Mouse (Mus musculus) heart, adult 2 months (tissue): ENCODE data around the gene Resf1. TPM values are rescaled to one million over a fixed set of nuclear protein-coding genes. Genes with fewer than 3 reads are reported as not detected.

Source experiments
- DNase-seq, 2 experiments: peaks; one replicate each; pipeline ENCODE4 v3.0.0; 2021
- H3K27ac ChIP-seq: fragments of 200-600 bp; 2 replicates; pipeline ENCODE4 v1.8.1; 2022
- H3K27me3 ChIP-seq: fragments of 200-500 bp; 2 replicates; pipeline ENCODE4 v1.6.1; 2012; ENCODE audit warnings: mild to moderate bottlenecking, low read length, inconsistent platforms, mixed read lengths; ENCODE audit not compliant: control insufficient read depth, insufficient read depth
- H3K36me3 ChIP-seq: fragments of 200-500 bp; 2 replicates; pipeline ENCODE4 v1.6.1; 2012; ENCODE audit warnings: low read length, inconsistent platforms; ENCODE audit not compliant: control insufficient read depth, insufficient read depth
- H3K4me1 ChIP-seq: fragments of 200-500 bp; 2 replicates; pipeline ENCODE4 v1.6.1; 2011; ENCODE audit warnings: low read length; ENCODE audit not compliant: control insufficient read depth, insufficient read depth
- H3K4me3 ChIP-seq: fragments of 200-600 bp; 2 replicates; pipeline ENCODE4 v1.8.1; 2022
- H3K79me2 ChIP-seq: fragments of 200-500 bp; replicated peaks from 2 replicates; pipeline ENCODE4 v1.6.1; 2012; ENCODE audit warnings: mild to moderate bottlenecking, inconsistent platforms, low read length, moderate library complexity, mixed read lengths; ENCODE audit not compliant: control insufficient read depth, insufficient read depth
- H3K9ac ChIP-seq: fragments of 200-500 bp; 2 replicates; pipeline ENCODE4 v1.6.1; 2012; ENCODE audit warnings: low read depth, mild to moderate bottlenecking, control low read depth, inconsistent platforms, low read length, mixed read lengths
- CTCF ChIP-seq: fragments of 200-600 bp; IDR thresholded peaks from 2 replicates; pipeline ENCODE4 v1.8.1; 2022; ENCODE audit warnings: antibody characterized with exemption, mild to moderate bottlenecking, moderate library complexity
- EP300 ChIP-seq: fragments of 200-500 bp; IDR thresholded peaks from 2 replicates; pipeline ENCODE4 v1.6.1; 2011; ENCODE audit warnings: low read depth, low read length, control low read depth; ENCODE audit not compliant: insufficient read depth
- POLR2A ChIP-seq: fragments of 200-500 bp; IDR thresholded peaks from 2 replicates; pipeline ENCODE4 v1.6.1; 2011; ENCODE audit warnings: mild to moderate bottlenecking, low read depth, low read length, control low read depth; ENCODE audit not compliant: insufficient read depth
- WGBS: fragments of 180-500 bp; shearing (Covaris S2); methylation state at CpG from one replicate; pipeline ENCODE4 v1.1.7; 2018; 5-methylcytosine and 5-hydroxymethylcytosine counted together
- intact Hi-C: fragments of 180-260 bp; cut with DNase I; formaldehyde crosslinking; loops from one replicate; pipeline ENCODE4 v1.15.1; 2025
- polyA plus RNA-seq: library from polyadenylated mRNA; depleted of rRNA; stranded (reverse); fragments of >200 nt; gene quantifications from 2 replicates; pipeline ENCODE4 v1.2.3, GENCODE M21; 2012
- total RNA-seq, 2 experiments: library from RNA; stranded (reverse); gene quantifications; 2 replicates each; pipeline ENCODE4 v1.2.3; 2021

The Resf1 gene
- total and polyA plus RNA-seq, 3 experiments, result 8.0 to 31.1 (median 30.8) TPM

DNA sequence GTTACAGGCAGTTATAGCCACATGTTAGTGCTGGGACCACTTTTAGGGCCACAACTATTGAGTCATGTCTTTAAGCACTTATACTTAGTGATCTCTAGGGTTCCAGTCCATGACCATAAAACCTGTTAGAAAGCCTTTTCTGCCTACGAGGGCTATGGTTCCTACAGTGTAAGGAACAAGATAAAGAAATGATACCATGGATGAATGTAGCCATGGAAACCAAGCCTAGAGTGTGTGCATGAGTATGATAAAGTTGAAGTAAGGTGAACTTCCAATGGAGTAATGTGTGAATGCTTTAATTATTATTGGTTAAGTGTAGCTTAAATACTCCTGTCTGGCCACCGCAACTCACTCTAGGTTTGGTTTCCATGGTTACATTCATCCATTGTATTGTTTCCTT, 1.8 kb downstream of the Resf1 start:
- Histone ChIP-seq H3K79me2 (0 out of 2 replicates have a peak, but pooled peaks cover 2% of the 10 kb centered on the region), H3K4me3 (peak overlapping the region; percentile 92; the same call in 1 of the 2 replicates), H3K9ac (no peak overlapping the region), H3K36me3 (peaks cover 48% of the 10 kb centered on the region), H3K27me3 (no peaks in the 10 kb centered on the region), H3K27ac (no peak overlapping the region; the same call in 1 of the 2 replicates), H3K4me1 (peaks cover 8% of the 10 kb centered on the region)
- DNase-seq, result no peak
- 51% methylated on average over 2 of the region's 2 CpGs for WGBS
- intact Hi-C loops, result loop anchor here (10.0 kb wide), 1 partner anchor 366 kb away; the partner anchor contains the start of gene Sinhcaf
- TF ChIP-seq EP300 (no peak), POLR2A (no peak), CTCF (no peak)

- no peak for DNase-seq
- no peaks in the 10 kb centered on the region for H3K27me3 ChIP-seq
- TF ChIP-seq CTCF (no peak), EP300 (no peak), POLR2A (no peak)
- 44% methylated on average over 1 of the region's 1 CpGs for WGBS
- H3K36me3 ChIP-seq, result peaks cover 50% of the 10 kb centered on the region
- no peak overlapping the region for H3K9ac ChIP-seq
- H3K79me2 ChIP-seq, result peaks cover 2% of the 10 kb centered on the region; the same call in 1 of the 2 replicates
- peak overlapping the region; percentile 24; the same call in 1 of the 2 replicates for H3K27ac ChIP-seq
- intact Hi-C loops, result loop anchor here (10.0 kb wide), 1 partner anchor 367 kb away; the partner anchor contains the start of gene Sinhcaf
- no peak overlapping the region for H3K4me3 ChIP-seq
- peaks cover 8% of the 10 kb centered on the region for H3K4me1 ChIP-seq
These were observed 2.6 kb downstream of the Resf1 start for GRCm38 (mm10) chr6:149311778-149312177.

DNA sequence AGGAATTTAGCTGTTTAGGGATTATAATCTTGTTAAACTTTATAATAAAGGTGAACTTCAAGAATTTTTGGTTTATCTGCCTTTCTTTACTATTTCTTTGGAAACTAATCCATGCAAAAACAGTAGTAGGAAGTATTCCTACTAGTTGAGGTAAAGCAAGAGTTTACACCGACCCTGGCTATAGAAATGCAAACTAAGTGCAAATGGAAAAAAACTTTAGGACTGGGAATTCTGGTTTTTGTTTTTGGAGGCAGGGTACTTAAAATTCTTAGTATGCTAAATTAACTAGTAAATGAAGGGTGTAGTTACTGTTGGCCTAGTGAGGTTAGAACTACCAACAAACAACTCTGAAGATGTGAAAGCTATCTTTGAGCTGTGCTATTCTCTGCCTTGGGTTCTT, 3.0 kb downstream of the Resf1 start:
- Histone ChIP-seq H3K9ac (no peak overlapping the region), H3K36me3 (peaks cover 51% of the 10 kb centered on the region), H3K4me1 (peaks cover 8% of the 10 kb centered on the region), H3K27me3 (no peaks in the 10 kb centered on the region), H3K4me3 (no peak overlapping the region), H3K27ac (peak overlapping the region; percentile 24; the same call in 1 of the 2 replicates), H3K79me2 (peaks cover 2% of the 10 kb centered on the region; the same call in 1 of the 2 replicates)
- no peak for DNase-seq
- TF ChIP-seq POLR2A, result no peak
- no peak for TF ChIP-seq EP300
- TF ChIP-seq CTCF, result no peak
- intact Hi-C loops, result loop anchor here (10.0 kb wide), 1 partner anchor 367 kb away; the partner anchor contains the start of gene Sinhcaf
- WGBS, result 91% methylated on average over 1 of the region's 1 CpGs

DNA sequence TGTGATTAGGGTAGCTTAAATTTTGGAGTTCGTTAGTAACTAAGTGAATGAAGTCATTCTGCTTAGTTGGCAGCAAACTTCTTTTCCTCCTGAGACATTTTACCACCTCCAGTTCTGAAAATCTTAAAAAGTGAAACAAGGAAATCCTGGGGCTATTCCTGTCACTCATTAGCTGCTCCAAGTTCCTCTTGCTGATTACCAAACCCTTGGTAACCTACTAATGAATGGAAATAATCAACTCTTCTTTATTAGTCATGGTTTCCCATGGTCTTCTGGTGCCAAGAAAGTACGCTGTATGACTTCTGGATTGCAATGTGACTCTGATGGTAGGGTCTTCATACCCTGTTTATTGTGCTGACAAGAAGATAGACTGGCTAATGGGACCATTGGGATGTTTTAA, 5.7 kb downstream of the Resf1 start:
- no peak for TF ChIP-seq CTCF
- no peak for TF ChIP-seq EP300
- no peak for TF ChIP-seq POLR2A

GRCm38 (mm10) chr6:149323523-149324241, 14.5 kb downstream of the Resf1 start:
- Histone ChIP-seq H3K27ac (no peak overlapping the region), H3K36me3 (peaks cover 39% of the 10 kb centered on the region), H3K4me1 (no peaks in the 10 kb centered on the region), H3K4me3 (no peak overlapping the region), H3K9ac (no peak overlapping the region), H3K79me2 (no peaks in the 10 kb centered on the region; the same call in none of the 2 replicates), H3K27me3 (no peaks in the 10 kb centered on the region)
- no peak for DNase-seq
- intact Hi-C loops, result no loop called here
- WGBS, result 54% methylated on average over 4 of the region's 4 CpGs
- TF ChIP-seq EP300 (no peak), CTCF (no peak), POLR2A (no peak)

More for the DNA sequence above, 5.7 kb downstream of the Resf1 start:
- intact Hi-C loops, result loop anchor here (5.0 to 10.0 kb wide), 2 partner anchors 178 to 370 kb away; partner anchors contain the start of genes Etfbkmt and Sinhcaf
- H3K79me2 ChIP-seq, result peaks cover 2% of the 10 kb centered on the region; the same call in 1 of the 2 replicates
- 34% methylated on average over 2 of the region's 2 CpGs for WGBS
- H3K4me1 ChIP-seq, result peaks cover 6% of the 10 kb centered on the region
- no peaks in the 10 kb centered on the region for H3K27me3 ChIP-seq
- DNase-seq, result no peak
- H3K4me3 ChIP-seq, result no peak overlapping the region
- no peak overlapping the region for H3K9ac ChIP-seq
- no peak overlapping the region; the same call in 1 of the 2 replicates for H3K27ac ChIP-seq
- H3K36me3 ChIP-seq, result peaks cover 54% of the 10 kb centered on the region

- intact Hi-C loops, result no loop called here
These were observed 15.0 kb downstream of the Resf1 start for GRCm38 (mm10) chr6:149324242-149324633.

More at GRCm38 (mm10) chr6:149324242-149324633, 15.0 kb downstream of the Resf1 start:
- Histone ChIP-seq H3K4me1 (no peaks in the 10 kb centered on the region), H3K36me3 (peaks cover 40% of the 10 kb centered on the region), H3K79me2 (no peaks in the 10 kb centered on the region; the same call in none of the 2 replicates), H3K27ac (no peak overlapping the region), H3K9ac (no peak overlapping the region), H3K27me3 (no peaks in the 10 kb centered on the region), H3K4me3 (no peak overlapping the region)
- 94% methylated on average over 6 of the region's 6 CpGs for WGBS
- TF ChIP-seq EP300, result no peak
- no peak for TF ChIP-seq POLR2A
- no peak for TF ChIP-seq CTCF
- DNase-seq, result no peak
